31 mouse cellular contexts compared by ENCODE assay signal in genomic region chrX:42402335-42402605, GRCm38 (mm10).
DNase-seq lines count a peak whose midpoint lies in the region; ATAC-seq lines count a peak whose summit lies in the region.
"Had no signal": no experiment of that assay in that cellular context is flagged by ENCODE, and none has a peak within 500 bp of the region (broad histone marks: within the 10 kb centered on the region; RNA-seq: fewer than 3 reads in every experiment).

No protein-coding gene starts in this region.

- no peak overlapping the region for H3K4me3 ChIP-seq in hindbrain, embryonic 11.5 days (ENCODE audit: low read depth, low read length)
- H3K4me3 ChIP-seq in hindbrain, embryonic 14.5 days (replicated peaks; ENCODE audit: low read length) = no peak overlapping the region
- H3K4me3 ChIP-seq in lung, embryonic 15.5 days = no peak overlapping the region
- H3K4me3 ChIP-seq in midbrain, embryonic 12.5 days = no peak overlapping the region
- H3K4me3 ChIP-seq in midbrain, embryonic 15.5 days = no peak overlapping the region
- H3K4me3 ChIP-seq: embryonic facial prominence, embryonic 15.5 days; heart, embryonic 12.5 days; intestine, embryonic 15.5 days; limb, embryonic 10.5 days; limb, embryonic 15.5 days; liver, embryonic 13.5 days; neural tube, embryonic 13.5 days had no signal

- no peaks in the 10 kb centered on the region for H3K36me3 ChIP-seq in hindbrain, embryonic 11.5 days (ENCODE audit: control insufficient read depth, insufficient read depth, low read length)
- H3K36me3 ChIP-seq in hindbrain, embryonic 14.5 days (replicated peaks; ENCODE audit: control insufficient read depth, insufficient read depth) = no peaks in the 10 kb centered on the region
- H3K36me3 ChIP-seq in lung, embryonic 15.5 days = no peaks in the 10 kb centered on the region
- no peaks in the 10 kb centered on the region for H3K36me3 ChIP-seq in midbrain, embryonic 12.5 days
- no peaks in the 10 kb centered on the region for H3K36me3 ChIP-seq in midbrain, embryonic 15.5 days (replicated peaks)
- H3K36me3 ChIP-seq: embryonic facial prominence, embryonic 15.5 days; G1E; heart, embryonic 12.5 days; intestine, embryonic 15.5 days; limb, embryonic 10.5 days; limb, embryonic 15.5 days; liver, embryonic 13.5 days; neural tube, embryonic 13.5 days had no signal

- no peak overlapping the region for H3K9ac ChIP-seq in hindbrain, embryonic 11.5 days (ENCODE audit: low read depth, low read length)
- no peak overlapping the region for H3K9ac ChIP-seq in hindbrain, embryonic 14.5 days
- H3K9ac ChIP-seq in lung, embryonic 15.5 days = no peak overlapping the region
- no peak overlapping the region for H3K9ac ChIP-seq in midbrain, embryonic 12.5 days (replicated peaks)
- H3K9ac ChIP-seq in midbrain, embryonic 15.5 days = no peak overlapping the region
- H3K9ac ChIP-seq: embryonic facial prominence, embryonic 15.5 days; heart, embryonic 12.5 days; intestine, embryonic 15.5 days; limb, embryonic 15.5 days; liver, embryonic 13.5 days; neural tube, embryonic 13.5 days had no signal

- DNase-seq in hindbrain, embryonic 11.5 days (ENCODE audit: low spot score) = no peak
- no peak for DNase-seq in hindbrain, embryonic 14.5 days (ENCODE audit: low spot score)
- DNase-seq in lung, postnatal 14 days = no peak
- DNase-seq in frontal cortex, postnatal 36 days (ENCODE audit: low spot score in 2 of 2) = no peak
- DNase-seq: adrenal gland, adult 8-10 months; cerebellum, adult 2 months; cerebellum, postnatal 14 days; gastrocnemius, postnatal 25 days; heart, adult 18-20 months; heart, postnatal 4 days; kidney, adult 9 months; kidney, postnatal 4 days; layer of hippocampus, postnatal 36 days; liver, embryonic 13.5 days; right cerebral cortex, postnatal 4 days; thymus, adult 18-20 months; thymus, postnatal 36 days had no signal

- H3K4me2 ChIP-seq in hindbrain, embryonic 11.5 days (replicated peaks; ENCODE audit: low read depth, low read length) = no peak overlapping the region
- H3K4me2 ChIP-seq in hindbrain, embryonic 14.5 days (replicated peaks) = no peak overlapping the region
- no peak overlapping the region for H3K4me2 ChIP-seq in lung, embryonic 15.5 days
- H3K4me2 ChIP-seq in midbrain, embryonic 12.5 days (replicated peaks) = no peak overlapping the region
- no peak overlapping the region for H3K4me2 ChIP-seq in midbrain, embryonic 15.5 days
- H3K4me2 ChIP-seq: embryonic facial prominence, embryonic 15.5 days; heart, embryonic 12.5 days; intestine, embryonic 15.5 days; limb, embryonic 15.5 days; liver, embryonic 13.5 days; neural tube, embryonic 13.5 days had no signal

- H3K27ac ChIP-seq in hindbrain, embryonic 11.5 days (ENCODE audit: low read depth, low read length) = no peak overlapping the region
- no peak overlapping the region for H3K27ac ChIP-seq in hindbrain, embryonic 14.5 days
- peak overlapping the region; percentile 50; the same call in 1 of the 2 replicates for H3K27ac ChIP-seq in lung, embryonic 15.5 days
- H3K27ac ChIP-seq in midbrain, embryonic 12.5 days (replicated peaks) = no peak overlapping the region
- no peak overlapping the region for H3K27ac ChIP-seq in midbrain, embryonic 15.5 days
- H3K27ac ChIP-seq: embryonic facial prominence, embryonic 15.5 days; hindbrain, postnatal 0 days; intestine, embryonic 15.5 days; limb, embryonic 10.5 days; limb, embryonic 15.5 days; liver, embryonic 13.5 days; neural tube, embryonic 13.5 days; stomach, postnatal 0 days had no signal

- 69% methylated on average over 4 of the region's 4 CpGs for WGBS in hindbrain, embryonic 11.5 days
- 56% methylated on average over 4 of the region's 4 CpGs for WGBS in hindbrain, embryonic 14.5 days
- 46% methylated on average over 4 of the region's 4 CpGs for WGBS in lung, embryonic 15.5 days
- 66% methylated on average over 4 of the region's 4 CpGs for WGBS in midbrain, embryonic 12.5 days
- WGBS in midbrain, embryonic 15.5 days = 57% methylated on average over 4 of the region's 4 CpGs

- H3K27me3 ChIP-seq in hindbrain, embryonic 11.5 days (ENCODE audit: control insufficient read depth, insufficient read depth, low read length) = no peaks in the 10 kb centered on the region
- H3K27me3 ChIP-seq in hindbrain, embryonic 14.5 days (ENCODE audit: control insufficient read depth, insufficient read depth, low read length) = no peaks in the 10 kb centered on the region
- H3K27me3 ChIP-seq in lung, embryonic 15.5 days = no peaks in the 10 kb centered on the region
- H3K27me3 ChIP-seq in midbrain, embryonic 12.5 days = no peaks in the 10 kb centered on the region
- no peaks in the 10 kb centered on the region for H3K27me3 ChIP-seq in midbrain, embryonic 15.5 days (replicated peaks)
- H3K27me3 ChIP-seq: CH12.LX; embryonic facial prominence, embryonic 15.5 days; heart, embryonic 12.5 days; intestine, embryonic 15.5 days; limb, embryonic 15.5 days; liver, embryonic 13.5 days; neural tube, embryonic 13.5 days had no signal

- peak; percentile 38; the same call in 1 of the 2 replicates for ATAC-seq in hindbrain, embryonic 11.5 days (ENCODE audit: low FRiP score)
- no peak for ATAC-seq in hindbrain, embryonic 14.5 days (ENCODE audit: low FRiP score)
- peak; percentile 79; the same call in 1 of the 2 replicates for ATAC-seq in lung, embryonic 15.5 days (ENCODE audit: borderline replicate concordance, extremely low read depth, low FRiP score, low TSS enrichment)
- peak; percentile 60; the same call in 1 of the 2 replicates for ATAC-seq in midbrain, embryonic 12.5 days (ENCODE audit: low FRiP score, low read depth)
- ATAC-seq in midbrain, embryonic 15.5 days (replicated peaks) = no peak
- ATAC-seq: forebrain, embryonic 14.5 days; hindbrain, postnatal 0 days; intestine, embryonic 15.5 days had no signal

- H3K4me1 ChIP-seq in hindbrain, embryonic 11.5 days (replicated peaks; ENCODE audit: control insufficient read depth, insufficient read depth, low read length) = no peaks in the 10 kb centered on the region
- no peaks in the 10 kb centered on the region for H3K4me1 ChIP-seq in hindbrain, embryonic 14.5 days (replicated peaks; ENCODE audit: control insufficient read depth, insufficient read depth, low read length)
- no peaks in the 10 kb centered on the region for H3K4me1 ChIP-seq in lung, embryonic 15.5 days
- H3K4me1 ChIP-seq in midbrain, embryonic 12.5 days = no peaks in the 10 kb centered on the region
- H3K4me1 ChIP-seq in midbrain, embryonic 15.5 days = no peaks in the 10 kb centered on the region
- H3K4me1 ChIP-seq: embryonic facial prominence, embryonic 15.5 days; heart, embryonic 12.5 days; intestine, embryonic 15.5 days; limb, embryonic 10.5 days; limb, embryonic 15.5 days; liver, embryonic 13.5 days; neural tube, embryonic 13.5 days had no signal

- no peaks in the 10 kb centered on the region for H3K9me3 ChIP-seq in hindbrain, embryonic 11.5 days (ENCODE audit: control insufficient read depth, low read length)
- H3K9me3 ChIP-seq in hindbrain, embryonic 14.5 days (ENCODE audit: control insufficient read depth, low read length) = no peaks in the 10 kb centered on the region
- H3K9me3 ChIP-seq in lung, embryonic 15.5 days = no peaks in the 10 kb centered on the region
- no peaks in the 10 kb centered on the region for H3K9me3 ChIP-seq in midbrain, embryonic 12.5 days
- no peaks in the 10 kb centered on the region for H3K9me3 ChIP-seq in midbrain, embryonic 15.5 days
- H3K9me3 ChIP-seq: embryonic facial prominence, embryonic 15.5 days; G1E; heart, embryonic 12.5 days; intestine, embryonic 15.5 days; limb, embryonic 10.5 days; limb, embryonic 15.5 days; liver, embryonic 13.5 days; neural tube, embryonic 13.5 days had no signal

Comparison
In these comparisons a context has a peak if more than half of its experiments do, and no peak if none do; other contexts are left out.
1. ATAC-seq: peak in hindbrain, embryonic 11.5 days (single experiment), lung, embryonic 15.5 days (single experiment) and midbrain, embryonic 12.5 days (single experiment); none in hindbrain, embryonic 14.5 days (single experiment) and midbrain, embryonic 15.5 days (single experiment).